Mouse (Mus musculus): ENCODE measurements around the gene Dcp1a.

The Dcp1a gene

DNA sequence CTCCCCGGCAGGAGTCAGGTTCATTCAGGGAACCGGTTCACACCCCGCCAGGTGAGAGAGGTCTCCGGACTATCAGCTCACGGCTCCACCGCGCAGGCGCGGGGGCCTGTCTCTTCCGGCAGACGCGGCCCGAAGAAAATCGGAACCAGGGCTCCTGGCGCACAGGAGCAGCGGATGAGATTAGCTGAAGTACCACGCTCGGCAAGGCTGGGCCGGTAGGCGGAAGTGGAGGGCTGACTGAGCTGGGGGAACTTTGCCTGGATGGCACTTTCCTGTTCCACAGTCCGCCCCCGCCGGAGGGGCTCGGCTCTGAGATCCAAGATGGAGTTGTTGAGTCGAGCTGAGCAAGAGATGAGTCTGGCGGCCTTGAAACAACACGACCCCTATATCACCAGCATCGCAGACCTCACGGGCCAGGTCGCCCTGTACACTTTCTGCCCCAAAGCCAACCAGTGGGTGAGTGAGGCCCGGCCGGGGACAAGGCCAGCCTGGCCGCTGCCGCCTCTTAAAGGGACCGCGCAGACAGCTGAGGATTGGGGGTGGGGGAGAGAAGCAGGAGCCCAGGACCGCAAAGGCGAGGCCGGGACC, at the start of gene Dcp1a:
Dcp1a (plus strand) TSS at position 175 of the 588 bp plus-strand sequence.
- DNase-seq: peak; percentile 96

DNA sequence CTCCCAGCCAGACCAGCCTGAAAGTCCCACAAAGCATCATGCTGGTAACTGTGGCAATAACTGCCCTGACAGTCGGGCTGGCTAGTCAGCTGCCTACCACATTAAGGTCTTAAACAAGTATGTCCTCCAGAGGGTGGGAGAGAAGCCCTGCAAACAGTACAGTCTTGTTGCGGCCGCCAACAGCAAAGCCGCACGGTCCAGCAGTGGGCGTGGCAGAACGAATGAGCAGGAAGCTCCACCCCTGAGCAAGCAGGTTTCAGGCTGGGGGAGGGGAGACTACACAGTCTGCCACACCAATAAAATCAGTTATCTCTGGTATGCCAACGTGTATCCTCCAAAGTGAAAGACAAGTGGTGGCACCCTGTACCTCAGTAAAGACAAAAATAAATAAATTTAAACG, 49.7 kb upstream of the Dcp1a start:
- peak in 1 of 2 experiments; percentile 13 for DNase-seq

DNA sequence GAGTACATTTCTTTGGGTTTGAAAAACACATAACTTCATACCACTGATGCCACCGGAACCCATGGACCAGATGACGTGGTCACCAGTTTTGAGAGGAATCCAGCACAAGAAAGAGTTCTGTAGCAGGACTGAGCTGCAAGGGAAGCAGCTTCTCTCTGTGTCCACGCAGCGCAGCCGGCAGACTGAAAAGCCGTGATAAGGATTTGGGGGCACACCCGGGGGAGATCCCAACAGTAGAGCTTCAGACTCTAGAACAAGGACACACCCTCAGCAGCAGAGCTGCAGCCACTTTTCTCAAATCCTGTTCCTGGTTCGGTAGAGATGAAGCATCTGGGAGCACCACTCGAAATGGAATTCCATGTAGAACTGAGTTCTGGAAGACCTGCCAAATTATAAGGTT, 49.3 kb upstream of the Dcp1a start:
- DNase-seq: no peak

DNA sequence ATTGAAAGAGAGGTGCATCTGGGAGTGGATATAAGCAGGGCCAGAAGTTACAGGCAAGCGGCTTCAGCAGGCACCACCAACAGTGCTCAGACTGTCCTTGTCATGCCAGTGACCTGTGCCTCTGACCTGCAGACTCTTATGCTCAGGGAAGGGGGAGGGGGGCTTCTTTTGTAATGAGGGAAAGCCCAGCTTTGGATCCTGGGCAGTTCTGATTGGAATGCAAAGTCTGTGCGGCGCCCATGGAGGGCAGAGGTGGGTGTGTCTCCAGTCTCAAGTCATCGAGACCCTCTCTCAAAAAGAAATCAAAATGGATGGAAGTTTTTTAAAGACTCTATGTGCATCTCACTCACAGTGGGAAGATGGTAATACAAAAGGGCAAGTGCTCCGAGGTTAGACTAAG, 48.9 kb upstream of the Dcp1a start:
- no peak for DNase-seq

DNA sequence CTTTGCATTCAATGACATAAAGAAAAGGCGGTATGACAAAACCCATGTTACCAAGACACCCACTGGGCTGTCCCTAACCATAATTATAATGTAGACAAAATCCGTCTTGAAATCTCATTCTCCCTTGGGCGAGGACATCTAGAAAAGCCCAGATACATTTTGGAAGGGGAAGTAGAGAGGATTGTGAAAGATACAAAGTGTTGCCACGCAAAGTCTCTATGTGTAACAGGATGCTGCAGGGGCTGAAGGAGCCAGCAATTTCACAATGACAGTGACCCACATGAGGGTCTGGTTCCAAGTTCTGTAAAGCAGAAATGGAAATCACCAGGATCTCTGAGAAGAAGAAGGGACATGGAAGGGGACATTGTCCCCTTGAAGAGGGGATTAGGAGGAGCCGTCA, 44.0 kb upstream of the Dcp1a start:
- DNase-seq: no peak

DNA sequence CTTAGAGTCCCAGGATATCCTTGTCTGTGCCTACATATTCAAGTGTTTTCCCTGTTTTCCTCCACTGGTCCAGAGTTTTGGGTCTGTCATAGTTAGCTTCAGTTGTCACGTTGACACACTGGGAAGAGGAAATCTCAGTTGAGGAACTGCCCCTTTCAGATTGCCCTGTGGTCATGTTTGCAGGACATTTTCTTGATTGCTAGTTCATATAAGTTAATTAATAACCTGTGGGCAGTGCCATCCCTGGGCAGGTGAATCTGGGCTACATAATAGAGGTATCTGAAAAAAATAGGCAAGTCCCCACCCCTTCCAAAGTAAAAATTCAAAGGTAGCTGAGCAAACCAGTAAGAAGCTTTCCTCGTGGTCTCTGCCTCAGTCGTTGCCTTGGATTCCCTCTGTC, 39.4 kb upstream of the Dcp1a start:
- peak in 1 of 2 experiments; percentile 14 for DNase-seq

DNA sequence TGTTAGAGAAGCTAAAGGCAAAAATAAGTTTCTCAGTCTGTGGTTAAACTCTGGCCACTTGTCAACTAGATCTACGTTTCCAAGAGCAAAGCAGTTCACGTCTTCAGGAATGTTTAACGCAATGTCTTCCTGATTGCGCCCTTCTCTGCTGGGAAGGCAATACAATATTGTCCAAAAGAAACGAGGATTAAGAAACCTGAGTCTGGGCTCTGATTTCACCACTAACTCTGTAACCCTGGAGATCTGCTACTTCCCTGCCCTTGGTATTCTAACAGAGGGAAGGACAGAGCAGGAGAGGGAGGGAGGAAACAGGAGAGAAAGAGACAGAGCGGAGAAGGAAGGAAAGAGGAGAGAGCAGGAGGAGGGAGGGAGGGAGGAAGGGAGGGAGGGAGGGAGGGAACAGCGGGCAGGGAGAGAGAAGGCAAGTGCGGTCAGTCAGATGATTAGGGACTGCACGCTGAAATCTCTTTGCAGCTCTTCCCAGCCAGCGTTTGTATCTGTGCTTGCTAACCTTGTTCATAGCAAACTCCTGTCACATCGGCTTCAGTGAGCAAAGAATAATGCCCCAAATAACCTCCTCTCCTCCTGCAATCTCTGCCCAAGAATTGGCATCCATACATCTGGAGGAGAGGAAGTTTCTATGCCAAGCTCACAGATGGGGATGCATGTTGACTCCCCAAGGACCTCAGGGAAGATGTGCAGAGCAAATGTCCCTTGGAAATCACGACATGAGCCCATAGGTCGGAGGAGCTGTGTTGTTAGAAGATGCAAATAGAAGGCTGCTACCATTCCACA, 23.3 kb upstream of the Dcp1a start:
- no peak for DNase-seq

DNA sequence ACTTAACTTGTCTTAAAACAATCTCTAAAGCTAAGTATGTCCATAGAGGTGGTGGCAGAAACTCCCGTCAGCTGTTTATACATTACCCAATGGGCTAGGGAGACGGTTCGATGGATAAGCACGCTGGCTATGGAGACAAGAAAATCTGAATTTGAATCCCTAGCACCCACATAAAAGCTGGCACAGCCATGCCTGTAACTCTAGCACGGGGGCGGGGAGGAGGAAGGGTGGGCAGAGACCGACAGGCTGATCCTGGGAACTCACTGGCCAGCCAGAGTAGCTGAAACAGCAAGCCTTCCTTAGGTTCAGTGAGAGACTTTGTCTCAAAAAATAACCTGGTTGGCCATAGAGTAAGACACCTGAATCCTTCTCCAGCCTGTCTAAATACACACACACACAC, 21.9 kb upstream of the Dcp1a start:
- DNase-seq: no peak

DNA sequence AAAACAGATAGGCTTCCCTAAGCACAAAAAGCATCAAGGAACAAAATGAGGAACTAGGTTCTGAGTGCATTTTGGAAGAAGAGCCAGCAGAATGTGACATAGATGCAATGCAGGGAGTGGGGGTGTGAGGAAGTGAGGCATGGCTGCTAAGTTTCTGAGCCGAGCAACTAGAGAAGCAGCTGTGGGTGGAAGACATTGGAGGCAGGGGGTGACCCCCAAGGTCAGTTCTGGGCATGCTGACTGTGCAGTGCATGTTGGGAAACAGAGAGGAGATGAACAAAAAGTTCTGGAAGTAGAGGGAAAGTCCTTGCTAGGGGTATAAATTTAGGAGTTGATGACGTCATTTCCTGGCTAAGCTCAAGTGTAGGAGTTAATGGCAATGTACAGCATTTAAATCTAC, 21.4 kb upstream of the Dcp1a start:
- DNase-seq: peak; percentile 11 to 24

DNA sequence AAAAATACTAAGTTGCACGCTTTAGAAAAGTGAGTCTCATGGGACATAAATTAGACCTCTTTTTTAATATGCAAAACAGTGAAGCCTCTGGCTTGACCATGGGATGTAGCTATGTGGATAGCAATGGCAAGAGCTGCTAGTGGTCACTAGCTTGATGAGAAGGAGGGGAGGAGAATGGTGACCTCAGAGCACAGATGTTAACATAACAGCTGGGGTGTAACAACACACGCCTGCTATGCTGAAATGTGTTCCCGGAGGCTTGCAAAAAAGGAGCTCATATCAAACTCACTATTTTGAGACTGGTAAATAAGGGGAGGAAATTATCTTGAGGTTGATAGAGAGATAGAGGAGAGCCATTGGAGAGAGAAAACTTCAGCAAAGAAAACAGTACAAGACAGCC, 20.5 kb upstream of the Dcp1a start:
- DNase-seq: no peak

DNA sequence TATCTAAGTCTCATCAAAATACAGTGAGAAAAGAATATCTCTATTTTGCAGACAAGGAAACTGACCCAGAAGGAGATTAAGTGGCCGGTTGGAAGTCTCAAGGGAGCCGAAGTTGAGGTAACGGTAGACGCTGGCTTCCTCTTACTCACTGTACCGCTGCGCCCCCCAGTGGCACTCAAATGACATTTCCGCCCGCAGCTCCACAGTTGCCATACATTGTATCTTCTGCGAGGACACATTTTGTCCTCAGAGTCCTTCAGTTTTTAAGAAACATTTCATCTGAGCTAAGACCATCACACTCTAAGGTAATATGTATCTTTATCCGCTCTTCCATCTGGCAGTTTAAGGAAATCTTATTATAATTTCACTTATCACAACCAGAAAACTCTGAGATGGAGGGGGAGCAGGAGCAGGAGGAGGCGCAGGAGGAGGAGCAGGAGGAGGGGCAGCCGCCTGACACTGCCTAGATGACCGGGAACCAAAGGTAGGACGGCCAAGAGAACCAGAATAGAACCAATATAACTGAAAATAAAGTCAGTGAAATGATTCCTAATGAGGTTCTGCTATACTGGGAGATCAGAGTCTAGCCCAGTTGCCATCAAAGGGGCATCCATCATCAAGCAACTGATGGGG, 19.3 kb upstream of the Dcp1a start:
- peak; percentile 75 to 91 for DNase-seq

DNA sequence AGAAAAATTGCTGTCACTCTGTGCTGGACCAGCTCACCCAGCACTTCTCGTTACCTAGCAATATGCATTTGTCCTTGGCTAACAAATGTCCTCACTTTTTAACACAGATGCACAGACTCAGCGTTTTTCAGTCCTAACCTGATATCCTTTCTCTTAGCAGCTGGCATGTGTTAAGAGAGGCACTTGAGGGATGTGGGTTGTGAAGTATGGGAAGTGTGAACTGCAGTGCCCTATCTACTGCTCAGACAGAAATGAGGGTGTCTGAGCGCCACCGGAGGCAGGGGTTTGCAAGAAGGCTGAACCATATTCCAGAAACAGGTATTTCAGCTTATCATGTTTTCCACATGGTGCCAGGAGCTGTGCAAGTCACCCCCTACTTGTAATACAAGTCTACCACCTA, 16.0 kb upstream of the Dcp1a start:
- DNase-seq: no peak

DNA sequence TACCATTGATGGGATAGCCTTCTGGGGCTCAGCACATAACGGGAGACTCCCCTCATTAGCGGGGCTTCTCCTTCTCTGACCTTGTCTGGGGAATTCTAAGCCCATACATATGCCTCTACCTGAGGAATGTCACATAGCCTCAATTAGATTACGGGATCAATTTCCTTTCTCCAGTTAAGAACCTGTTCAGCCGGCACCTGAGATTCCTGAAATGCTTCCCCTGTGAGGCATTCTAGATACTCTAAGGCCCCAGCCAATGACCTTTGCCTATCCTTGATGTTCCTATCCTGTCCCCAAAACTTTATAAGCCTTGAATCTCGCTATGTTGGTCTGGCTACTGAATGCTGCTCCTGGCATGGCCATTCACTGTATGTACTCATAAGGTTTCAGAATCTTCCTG, 5.7 kb upstream of the Dcp1a start:
- DNase-seq: no peak

DNA sequence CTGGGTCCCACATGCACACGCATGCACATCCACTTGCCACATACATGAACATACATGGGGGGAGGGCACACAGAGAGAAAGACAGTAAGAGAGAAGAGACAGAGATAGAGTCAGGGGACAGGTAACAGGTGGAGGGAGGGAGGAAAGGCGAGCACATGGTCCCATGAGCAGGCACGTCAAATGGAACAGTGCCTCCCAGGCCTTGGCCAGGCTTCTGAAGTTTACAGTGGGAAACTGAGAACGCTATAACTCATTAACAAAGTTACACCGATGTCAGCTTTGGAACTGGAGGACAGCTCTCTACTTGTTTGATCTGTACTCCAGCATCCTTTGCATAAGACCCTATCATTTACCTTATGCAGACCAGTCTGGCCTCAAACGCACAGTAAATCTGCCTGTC, 4.9 kb upstream of the Dcp1a start:
- DNase-seq: peak; percentile 47

DNA sequence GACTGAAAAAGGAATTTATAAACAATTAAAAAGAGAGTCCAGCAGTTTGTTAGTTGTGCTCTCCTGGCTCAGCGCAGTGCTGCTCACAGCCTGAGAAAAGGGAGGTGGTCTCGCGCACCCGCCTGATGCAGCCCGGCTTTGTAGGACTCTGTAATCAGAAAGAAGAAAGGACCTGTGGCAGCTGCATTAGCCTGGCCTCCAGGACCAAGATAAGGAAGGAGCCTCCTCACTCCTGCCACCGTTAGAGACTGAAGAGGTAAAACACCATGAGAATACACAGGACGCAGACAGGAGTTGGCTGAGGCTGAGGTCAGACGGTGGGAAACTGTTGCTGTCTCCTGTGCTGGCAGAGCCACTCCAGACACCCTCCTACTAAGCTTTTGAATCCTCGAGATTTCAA, 12.0 kb downstream of the Dcp1a start, which contains the start of gene Cacna1d:
Cacna1d (minus strand) TSS at position 114 of the 400 bp plus-strand sequence.
- DNase-seq: no peak

DNA sequence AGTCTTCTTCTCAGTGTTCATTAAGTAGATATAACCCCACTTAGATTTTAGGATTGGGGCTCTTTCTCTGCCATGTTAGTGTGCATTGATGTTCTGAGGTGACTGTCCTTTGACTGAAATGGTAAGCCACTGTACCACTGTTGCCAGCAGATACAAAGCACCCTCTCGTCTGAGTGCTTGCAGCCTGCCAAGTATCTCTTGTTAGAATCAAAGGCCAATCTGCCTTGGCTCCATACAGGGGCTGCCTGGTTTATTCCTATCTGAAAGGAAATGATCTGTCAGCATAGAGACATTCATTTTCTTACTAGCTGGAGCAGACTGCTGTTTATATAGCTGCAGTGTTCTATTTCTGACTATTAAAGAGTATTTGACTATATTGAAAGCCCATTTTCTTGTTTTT, 13.9 kb downstream of the Dcp1a start:
- DNase-seq: no peak

DNA sequence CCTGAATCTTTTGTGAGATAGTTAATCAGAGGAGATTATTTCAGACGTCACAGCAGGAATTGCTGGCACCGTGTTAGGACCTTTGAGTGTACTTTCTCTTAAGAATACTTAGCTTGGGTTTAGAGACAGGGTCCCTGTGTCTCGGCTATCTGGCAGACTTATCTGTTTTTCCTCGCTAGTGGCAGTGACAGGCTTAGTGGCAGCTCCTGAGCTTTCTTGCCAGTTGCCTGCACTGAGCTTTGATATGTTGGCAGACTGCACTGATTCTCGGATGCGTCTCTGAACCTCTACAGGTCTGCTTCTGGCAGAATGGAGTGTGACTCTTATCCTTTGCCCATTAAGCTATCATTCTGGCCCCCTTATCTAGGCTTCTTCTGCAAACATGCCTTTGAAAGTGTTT, 15.7 kb downstream of the Dcp1a start:
- no peak for DNase-seq

DNA sequence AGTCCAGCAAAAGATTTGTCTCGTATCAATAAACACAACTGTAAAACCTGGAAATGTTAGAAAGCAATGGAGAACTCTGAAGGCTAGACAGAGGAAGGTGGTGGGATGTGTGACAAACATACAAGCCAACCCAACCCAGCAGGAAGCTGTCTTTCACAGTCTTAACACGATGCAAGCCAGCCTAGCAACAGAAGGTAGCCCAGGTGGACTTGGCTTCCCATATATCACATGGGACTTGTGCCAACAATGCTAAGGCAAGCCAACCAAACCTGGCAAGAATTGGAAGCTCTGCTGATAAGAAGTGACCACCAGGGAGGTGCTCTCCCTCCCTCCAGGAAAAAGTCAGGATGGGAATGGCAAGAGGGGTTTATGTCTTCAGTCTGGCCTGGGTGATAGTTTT, 18.9 kb downstream of the Dcp1a start:
- no peak for DNase-seq

DNA sequence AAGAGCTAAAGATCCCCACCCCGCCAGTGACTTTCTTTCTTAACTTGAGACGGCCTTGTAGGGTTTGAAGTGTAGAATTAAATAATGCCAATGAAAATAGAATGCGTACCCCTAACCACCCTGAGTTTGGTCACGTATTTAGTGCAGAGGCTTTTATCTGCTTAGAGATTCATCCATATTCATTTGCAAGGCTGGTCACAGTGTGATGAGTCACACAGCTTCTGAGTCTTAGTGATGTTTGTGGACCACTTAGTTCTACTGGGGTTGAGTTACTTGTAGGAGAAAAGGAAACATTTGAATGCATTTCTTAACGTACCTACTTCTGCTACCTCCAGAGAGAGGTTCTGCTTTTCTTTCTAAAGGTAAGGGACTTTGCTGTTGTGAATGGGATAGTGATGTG, 25.7 kb downstream of the Dcp1a start:
- no peak for DNase-seq

DNA sequence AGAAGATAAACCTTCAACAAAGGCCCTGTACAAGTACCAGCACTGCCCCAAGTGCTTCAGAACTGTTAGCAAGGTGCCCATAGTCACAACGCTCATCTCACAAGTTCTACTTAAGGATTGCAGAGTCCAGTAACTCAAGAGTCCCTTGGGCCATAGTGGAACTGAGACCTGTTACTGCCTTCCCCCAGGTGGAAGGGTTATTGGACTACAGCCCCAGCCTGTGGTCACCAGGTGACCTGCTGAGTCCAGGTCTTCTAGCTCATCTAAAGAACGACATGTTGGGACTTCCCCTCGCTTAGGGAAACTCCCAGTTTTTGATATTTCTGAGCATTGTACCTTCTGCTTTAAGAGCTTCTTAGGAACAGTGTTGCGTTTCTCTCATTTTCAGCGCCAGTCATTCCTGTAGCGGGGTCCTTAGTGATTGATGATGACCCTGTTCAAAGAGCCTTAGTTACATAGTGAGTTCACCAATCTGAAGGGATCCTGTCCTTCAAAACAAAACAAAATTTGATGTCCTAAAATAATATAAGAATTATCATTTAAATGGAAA, 31.0 kb downstream of the Dcp1a start:
- DNase-seq: no peak

DNA sequence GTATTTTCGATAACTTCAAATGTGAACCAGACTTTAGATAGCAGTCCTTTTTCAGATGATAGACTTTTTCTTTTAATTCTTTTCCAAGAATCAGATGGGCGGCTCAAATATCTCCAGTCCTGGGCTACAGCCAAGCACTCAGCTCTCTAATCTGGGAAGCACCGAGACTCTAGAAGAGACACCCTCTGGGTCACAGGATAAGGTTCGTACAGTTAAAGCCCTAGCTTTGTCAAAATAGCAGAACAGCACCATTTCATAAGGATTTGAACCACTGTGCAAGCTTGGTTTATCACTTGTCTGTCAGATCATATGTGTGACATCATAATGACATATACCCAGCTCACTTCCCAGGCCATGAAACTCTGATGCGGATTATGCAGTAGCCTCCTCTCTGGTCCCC, 33.6 kb downstream of the Dcp1a start:
- no peak for DNase-seq

DNA sequence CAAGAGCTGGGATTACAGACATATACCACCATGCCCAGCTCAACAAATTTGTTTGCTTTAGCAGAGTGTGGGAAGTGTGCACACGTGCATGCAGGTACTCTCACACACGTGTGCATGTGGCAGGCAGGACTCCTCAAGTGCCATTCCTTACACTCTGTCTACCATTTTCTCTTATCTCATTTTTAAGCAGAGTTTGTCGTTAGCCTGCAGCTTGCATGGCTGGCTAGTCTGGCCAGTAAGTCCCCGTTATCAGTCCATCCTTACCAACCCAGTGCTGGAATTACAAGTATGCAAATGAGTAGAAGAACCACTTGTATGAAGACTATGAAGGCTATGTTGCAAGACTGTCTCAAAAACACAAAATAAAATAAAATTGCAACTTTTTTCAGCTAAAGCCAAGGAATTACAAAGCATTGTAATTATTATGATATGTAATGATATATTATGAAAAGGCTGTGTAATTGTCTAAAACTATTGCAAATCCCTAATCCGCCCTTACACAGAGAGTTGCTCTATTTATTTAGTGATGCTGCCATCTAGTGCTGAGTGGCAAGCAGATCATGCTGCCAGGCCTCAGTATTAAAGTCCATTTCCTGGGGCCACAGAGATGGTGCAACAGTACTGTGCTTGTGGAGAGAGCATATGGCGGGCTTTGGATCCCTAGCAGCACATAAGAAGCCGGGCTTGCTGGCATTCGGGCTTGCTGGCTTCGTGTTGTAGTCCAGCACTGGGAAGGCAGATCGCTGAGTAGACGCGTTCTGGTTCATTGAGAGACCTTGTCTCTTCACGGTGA, 36.8 kb downstream of the Dcp1a start:
- peak; percentile 42 to 48 for DNase-seq

DNA sequence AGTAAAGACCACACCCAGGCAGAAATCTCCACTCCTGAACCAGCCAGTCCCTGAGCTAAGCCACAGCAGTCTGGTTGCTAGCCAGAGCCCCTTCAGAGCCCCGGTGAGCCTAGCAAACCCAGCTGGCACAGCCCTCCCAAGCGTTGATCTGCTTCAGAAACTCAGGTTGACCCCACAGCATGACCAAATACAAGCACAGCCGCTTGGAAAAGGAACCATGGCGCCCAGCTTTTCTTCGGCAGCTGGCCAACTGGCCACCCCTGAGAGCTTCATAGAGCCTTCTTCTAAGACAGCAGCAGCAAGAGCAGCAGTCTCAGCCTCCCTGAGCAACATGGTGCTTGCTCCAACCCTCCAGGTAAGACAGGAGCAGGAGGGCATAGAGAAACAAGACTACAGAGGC, 40.0 kb downstream of the Dcp1a start:
- no peak for DNase-seq

Data from kidney, postnatal 36 days (tissue).